Mouse (Mus musculus) hindbrain, embryonic 12.5 days (tissue): ENCODE data around the gene Urah. TPM values are rescaled to one million over a fixed set of nuclear protein-coding genes. Genes with fewer than 3 reads are reported as not detected.

ENCODE experiments used
- polyA plus RNA-seq: library from polyadenylated mRNA; unstranded; fragments of >200 nt; fragmentation: Nextera tagmentation; extraction: Ambion mirVana; gene quantifications from 2 replicates; pipeline ENCODE4 v1.2.1, GENCODE M21; 2016

Gene Urah
- polyA plus RNA-seq, 1 experiment from 2014 or later = not detected

Other genes starting within 250 kb of the Urah start
- gene Olfr46, start 233.7 kb upstream of the Urah start, polyA plus RNA-seq = not detected in 2 replicates
- gene Olfr61, start 206.0 kb upstream of the Urah start, polyA plus RNA-seq = not detected in 2 replicates
- gene Olfr53, start 188.6 kb upstream of the Urah start, polyA plus RNA-seq = not detected in 2 replicates
- not detected in 2 replicates for gene Olfr539, start 175.1 kb upstream of the Urah start, polyA plus RNA-seq
- not detected in 2 replicates for gene Olfr45, start 153.1 kb upstream of the Urah start, polyA plus RNA-seq
- gene Olfr541, start 137.8 kb upstream of the Urah start, polyA plus RNA-seq = not detected in 2 replicates
- not detected in 2 replicates for gene Cyp2e1, start 71.3 kb upstream of the Urah start, polyA plus RNA-seq
- gene Syce1, start 47.2 kb upstream of the Urah start, polyA plus RNA-seq = 0.19 and 0.36 TPM in 2 replicates
- 12.3 and 13.4 TPM in 2 replicates for gene Zfp941, start 12.8 kb upstream of the Urah start, polyA plus RNA-seq
- gene Scgb1c1, start 10.5 kb downstream of the Urah start, polyA plus RNA-seq = not detected in 2 replicates
- gene Odf3, start 12.8 kb downstream of the Urah start, polyA plus RNA-seq = not detected in 2 replicates
- not detected in 2 replicates for gene Gm45785, start 21.3 kb downstream of the Urah start, polyA plus RNA-seq
- 82.3 and 88.5 TPM in 2 replicates for gene Ric8a, start 21.9 kb downstream of the Urah start, polyA plus RNA-seq
- gene Bet1l, start 22.6 kb downstream of the Urah start, polyA plus RNA-seq = 30.9 and 33.4 TPM in 2 replicates
- gene Psmd13, start 47.0 kb downstream of the Urah start, polyA plus RNA-seq = 279 and 282 TPM in 2 replicates
- gene Sirt3, start 47.3 kb downstream of the Urah start, polyA plus RNA-seq = 25.8 and 27.1 TPM in 2 replicates
- gene Cox8b, start 65.4 kb downstream of the Urah start, polyA plus RNA-seq = 0.81 TPM in 1 of 2 replicates, not detected in the other
- 0.13 and 0.27 TPM in 2 replicates for gene Nlrp6, start 85.9 kb downstream of the Urah start, polyA plus RNA-seq
- gene Pgghg, start 106.4 kb downstream of the Urah start, polyA plus RNA-seq = 15.5 and 16.8 TPM in 2 replicates
- gene Ifitm5, start 115.3 kb downstream of the Urah start, polyA plus RNA-seq = 0.43 and 1.6 TPM in 2 replicates
- gene Gm45717, start 120.9 kb downstream of the Urah start, polyA plus RNA-seq = 0.97 TPM in 1 of 2 replicates, not detected in the other
- 326 and 340 TPM in 2 replicates for gene Ifitm2, start 121.0 kb downstream of the Urah start, polyA plus RNA-seq
- gene Ifitm1, start 132.2 kb downstream of the Urah start, polyA plus RNA-seq = 8.8 and 9.1 TPM in 2 replicates
- 22.5 and 26.0 TPM in 2 replicates for gene Ifitm3, start 175.8 kb downstream of the Urah start, polyA plus RNA-seq
- not detected in 2 replicates for gene Ifitm6, start 182.9 kb downstream of the Urah start, polyA plus RNA-seq
- gene Gm17387, start 194.1 kb downstream of the Urah start, polyA plus RNA-seq = not detected in 2 replicates
- gene B4galnt4, start 226.1 kb downstream of the Urah start, polyA plus RNA-seq = 46.1 and 46.5 TPM in 2 replicates
- gene Pkp3, start 243.2 kb downstream of the Urah start, polyA plus RNA-seq = 3.1 and 4.5 TPM in 2 replicates